20 mouse cellular contexts compared by ENCODE assay signal in the genomic region with DNA sequence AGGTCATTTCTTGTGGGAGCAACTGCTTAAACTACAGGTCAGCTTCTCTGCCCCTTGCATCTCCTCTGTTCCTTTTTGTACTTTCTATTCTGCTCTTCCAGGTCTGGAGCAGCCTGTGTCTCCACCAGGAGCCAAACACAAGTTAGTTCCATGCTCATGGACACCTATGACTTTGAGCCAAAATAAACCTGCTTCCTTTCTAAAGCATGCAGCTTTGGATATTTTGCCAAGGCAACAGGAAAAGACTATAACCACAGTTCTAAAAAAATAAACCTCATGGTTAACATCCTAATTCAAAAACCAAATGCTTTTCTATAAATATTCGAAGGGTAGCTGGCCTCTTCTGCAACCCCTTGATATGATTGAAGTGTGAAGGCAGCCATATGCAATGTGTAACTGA. TPM values are rescaled to one million over a fixed set of nuclear protein-coding genes. Genes with fewer than 3 reads are reported as not detected.
A peak's percentile ranks its signal among the peaks of the same experiment; 100 is the strongest.
DNase-seq lines count a peak whose midpoint lies in the region; ATAC-seq lines count a peak whose summit lies in the region.
"Had no signal": no experiment of that assay in that cellular context is flagged by ENCODE, and none has a peak within 500 bp of the region (broad histone marks: within the 10 kb centered on the region; RNA-seq: fewer than 3 reads in every experiment).

No protein-coding gene starts in this region.

- DNase-seq in cerebellum, postnatal 10 days = peak; percentile 24 to 38
- peak; percentile 64 for DNase-seq in heart, adult 11 months
- DNase-seq in heart, adult 9 months (ENCODE audit: low spot score in 2 of 2) = no peak
- DNase-seq in brain, adult 2 months (ENCODE audit: low read depth, low spot score) = peak; percentile 2
- no peak for DNase-seq in left cerebral cortex, postnatal 36 days (ENCODE audit: low spot score in 2 of 2)
- DNase-seq: adrenal gland, adult 8-10 months; adrenal gland, postnatal 14 days; adrenal gland, postnatal 36 days; B cell, adult 2 months; cerebellum, adult 11-12 months; cerebellum, adult 8-10 months; cerebellum, adult 9-11 months had no signal

- intact Hi-C loops in left cerebral cortex, postnatal 36 days (cut with DNase I) = no loop called here

- no peak for ATAC-seq in cerebellum, adult (ENCODE audit: insufficient number of reproducible peaks, low FRiP score, low TSS enrichment)
- ATAC-seq: activated CD4-positive, CD25-positive, alpha-beta regulatory T cell, adult 4 months; CD4-positive, CD25-positive, alpha-beta regulatory T cell, adult 4 months; forebrain, embryonic 14.5 days; forebrain, embryonic 16.5 days; Patski had no signal

RNA-seq across cellular contexts. Expression of a gene that starts 19.9 kb away (rescaled TPM):
- not detected for total RNA-seq in left cerebral cortex, postnatal 36 days (2021)
- total RNA-seq: CH12.LX, G1E had no signal

Comparison
In these comparisons a context has a peak if more than half of its experiments do, and no peak if none do; other contexts are left out.
1. DNase-seq: peak in cerebellum, postnatal 10 days (2 of 2), heart, adult 11 months (single experiment) and brain, adult 2 months (single experiment); none in heart, adult 9 months (0 of 2) and left cerebral cortex, postnatal 36 days (0 of 2).